Mouse (Mus musculus) urinary bladder, postnatal 10 days (tissue): ENCODE data around the gene 6430531B16Rik.

ENCODE experiments used
- DNase-seq: peaks from one replicate; pipeline ENCODE4 v3.0.0; 2022; ENCODE audit warnings: low spot score

Gene 6430531B16Rik

DNA sequence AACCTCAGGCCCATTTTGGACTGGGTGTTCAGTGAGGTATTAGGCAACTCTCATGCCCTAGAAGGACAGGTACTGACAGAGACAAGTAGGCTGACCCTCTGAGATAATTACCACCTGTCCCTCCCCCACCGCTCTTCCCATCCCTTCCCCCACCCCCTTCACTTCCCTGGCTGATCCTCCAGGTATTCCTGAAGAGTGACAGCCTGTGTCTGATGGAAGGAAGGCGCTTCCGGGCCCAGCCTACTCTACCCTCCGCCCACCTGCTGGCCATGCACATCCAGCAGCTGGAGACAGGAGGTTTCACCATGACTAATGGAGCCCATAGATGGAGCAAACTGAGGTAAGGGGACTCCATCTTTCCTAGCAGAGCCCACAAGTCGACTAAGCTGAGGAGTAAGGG lies 40.7 kb downstream of the 6430531B16Rik start:
- no peak for DNase-seq

DNA sequence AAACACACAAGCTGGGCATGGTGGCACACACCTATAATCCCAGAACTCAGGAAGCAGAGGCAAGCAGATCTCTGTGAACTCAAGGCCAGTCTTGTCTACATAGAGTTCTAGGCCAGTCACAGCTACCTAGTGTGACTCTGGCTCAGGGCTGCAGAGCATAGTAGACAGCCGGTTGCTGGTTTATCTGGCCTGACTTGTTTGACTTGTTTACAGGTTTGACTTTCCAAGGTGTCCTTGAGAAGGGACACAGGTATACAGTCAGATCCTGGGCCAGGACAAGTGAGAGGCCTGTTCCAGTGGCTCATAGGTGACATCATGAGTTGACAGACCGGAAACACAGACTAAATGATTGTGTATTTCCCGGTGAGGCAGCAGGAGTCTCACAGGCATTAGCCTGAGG lies 41.4 kb downstream of the 6430531B16Rik start:
- no peak for DNase-seq

DNA sequence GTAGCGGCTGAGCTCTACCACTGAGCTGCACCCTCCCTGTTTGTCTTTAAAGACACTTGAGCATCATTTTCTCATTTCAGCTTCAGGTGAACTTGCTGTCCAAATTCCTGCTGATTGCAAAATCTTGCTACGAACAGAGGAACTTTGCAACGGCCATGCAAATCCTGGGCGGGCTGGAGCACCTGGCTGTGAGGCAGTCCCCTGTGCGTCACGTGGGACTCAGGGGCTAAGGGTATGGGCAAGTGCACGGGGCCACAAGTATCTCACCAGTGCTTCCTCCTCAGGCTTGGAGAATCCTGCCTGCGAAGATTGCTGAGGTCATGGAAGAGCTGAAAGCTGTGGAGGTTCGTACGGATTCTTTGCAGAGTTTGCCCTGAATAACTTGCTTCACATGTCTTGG lies 41.9 kb downstream of the 6430531B16Rik start:
- DNase-seq = no peak

DNA sequence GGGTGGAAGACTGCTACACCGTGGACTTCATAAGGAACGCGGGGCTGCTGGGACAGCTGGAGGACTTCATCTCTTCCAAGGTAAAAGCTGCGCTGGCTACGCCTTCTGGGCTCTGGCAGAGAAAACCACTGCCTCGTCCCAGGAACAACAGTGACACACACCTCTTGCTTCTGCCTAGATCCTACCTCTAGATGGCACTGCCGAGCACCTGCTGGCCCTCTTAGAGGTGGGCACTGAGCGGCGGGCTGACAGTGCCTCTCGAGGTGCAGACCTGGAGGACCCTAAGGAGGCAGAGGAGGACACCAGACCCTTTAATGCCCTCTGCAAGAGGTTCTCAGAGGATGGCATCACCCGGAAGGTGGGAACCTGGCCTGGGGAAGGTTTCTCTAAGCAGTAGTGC lies 47.8 kb downstream of the 6430531B16Rik start:
- no peak for DNase-seq
